Mouse (Mus musculus) CD4-positive helper T cell, adult 2 months (primary cell): ENCODE measurements at regions not wholly inside any gene's neighbourhood (a gene's known extent, or its start where the extent isn't known, plus 50 kb on each side); places are given as distances from the start of the nearest gene placed in this dataset.

Experiments used
- DNase-seq: peaks from one replicate; pipeline ENCODE4 v3.0.0-alpha.2; 2012; ENCODE audit warnings: low read depth, missing footprints, low spot score

DNA sequence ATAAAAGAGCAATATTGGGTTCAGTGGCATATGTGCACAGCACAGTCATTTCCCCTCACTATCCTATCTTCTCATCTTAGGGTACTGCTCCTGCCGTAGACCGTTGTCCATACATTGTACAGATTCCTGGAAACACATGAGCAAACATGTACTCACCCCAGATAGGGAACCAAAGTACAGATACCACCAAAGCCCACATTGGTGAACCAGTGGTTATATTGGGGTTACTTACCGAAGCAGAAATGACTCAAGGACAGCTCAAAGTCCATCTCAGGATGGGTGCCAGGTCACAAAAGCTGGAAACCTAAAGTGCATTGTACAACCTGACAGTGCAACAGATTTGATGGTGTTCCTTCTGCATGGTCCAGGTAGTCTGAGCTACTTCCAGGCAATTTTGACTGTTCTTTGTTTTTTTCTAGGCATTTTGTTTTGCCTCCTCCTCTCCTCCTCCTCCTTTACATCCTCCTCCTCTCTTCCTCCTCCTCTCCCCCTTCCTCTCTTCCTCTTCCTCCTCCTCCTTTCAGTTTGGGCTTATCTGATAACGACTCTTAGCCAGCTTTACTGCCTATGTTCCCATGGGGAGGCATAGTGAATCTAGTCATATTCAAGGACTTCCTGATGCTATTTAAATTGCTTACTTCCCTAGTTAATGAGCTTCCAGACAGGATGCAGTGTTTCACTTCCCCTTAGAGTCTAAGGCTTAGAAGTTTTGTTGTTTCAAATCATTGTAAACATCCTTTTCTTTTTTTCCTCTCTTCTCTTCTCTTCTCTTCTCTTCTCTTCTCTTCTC, 65.1 kb upstream of the Tab2 start:
- DNase-seq, result no peak

GRCm38 (mm10) chr10:8020113-8020512, 64.1 kb upstream of the Tab2 start:
- no peak for DNase-seq

GRCm38 (mm10) chr10:8018229-8019026, 62.4 kb upstream of the Tab2 start:
- no peak for DNase-seq

- DNase-seq, result no peak
These were observed 60.7 kb upstream of the Tab2 start for GRCm38 (mm10) chr10:8016741-8017140.

GRCm38 (mm10) chr10:8011744-8012143, 55.7 kb upstream of the Tab2 start:
- DNase-seq, result no peak

DNA sequence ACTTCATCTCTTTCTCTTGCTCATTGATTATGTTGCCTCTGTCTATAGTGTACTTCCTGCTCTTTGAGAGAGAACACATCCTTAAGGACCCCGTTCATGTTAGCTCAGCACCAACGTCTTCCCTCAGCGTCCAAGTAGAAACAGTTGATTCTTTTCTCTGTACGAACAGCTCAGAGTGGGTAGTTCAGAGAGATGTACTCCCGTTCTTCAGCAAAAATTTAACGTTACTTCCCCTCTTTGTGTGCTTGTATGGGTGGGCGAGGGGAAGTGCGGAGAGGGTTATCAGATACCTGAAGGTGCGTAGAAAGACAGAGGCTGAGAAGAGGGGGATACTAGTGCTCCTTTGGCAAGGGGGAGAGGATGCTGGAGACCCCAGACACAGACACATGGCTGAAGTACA, 55.1 kb upstream of the Tab2 start:
- DNase-seq, result no peak

DNA sequence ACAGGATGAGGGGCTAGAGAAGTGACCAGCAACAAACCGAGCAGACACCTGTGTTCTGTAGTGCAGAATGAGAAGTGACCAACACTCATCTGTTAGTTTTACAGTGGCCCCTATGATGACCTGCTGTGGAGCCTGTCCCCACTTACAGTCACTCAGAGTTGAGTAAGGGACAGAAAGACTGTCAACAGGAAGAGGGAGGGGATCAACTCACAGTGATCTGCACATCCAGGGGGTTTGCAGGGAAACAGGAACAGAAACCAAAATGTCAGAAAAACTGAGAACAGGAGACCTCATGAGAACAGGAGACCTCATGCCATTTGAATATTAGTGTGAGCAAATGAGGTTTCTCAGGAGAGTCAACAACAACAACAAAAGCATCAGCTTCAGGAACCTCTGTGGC, 53.8 kb upstream of the Tab2 start:
- DNase-seq, result no peak

DNA sequence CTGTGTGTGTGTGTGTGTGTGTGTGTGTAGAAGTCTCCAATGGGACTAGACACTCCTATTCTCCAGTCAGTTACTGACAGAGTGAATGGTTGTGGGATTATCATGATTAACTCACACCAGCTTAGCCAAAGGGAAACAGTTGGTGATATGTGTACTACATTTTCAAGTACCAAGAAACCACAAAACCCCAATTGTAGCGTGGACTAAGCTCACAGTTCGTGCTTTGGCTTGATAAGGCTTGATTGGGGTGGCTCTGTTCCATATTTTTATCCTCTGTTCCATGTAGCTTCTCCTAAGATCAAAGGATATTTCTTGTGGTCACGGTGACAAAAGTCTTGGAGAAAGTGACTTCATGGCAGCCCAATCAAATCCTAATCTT, 51.9 kb upstream of the Tab2 start:
- DNase-seq, result no peak

- no peak for DNase-seq
These were observed 51.4 kb upstream of the Tab2 start for GRCm38 (mm10) chr10:8007286-8007989.
